11 mouse cellular contexts compared by ENCODE assay signal in the genomic region with DNA sequence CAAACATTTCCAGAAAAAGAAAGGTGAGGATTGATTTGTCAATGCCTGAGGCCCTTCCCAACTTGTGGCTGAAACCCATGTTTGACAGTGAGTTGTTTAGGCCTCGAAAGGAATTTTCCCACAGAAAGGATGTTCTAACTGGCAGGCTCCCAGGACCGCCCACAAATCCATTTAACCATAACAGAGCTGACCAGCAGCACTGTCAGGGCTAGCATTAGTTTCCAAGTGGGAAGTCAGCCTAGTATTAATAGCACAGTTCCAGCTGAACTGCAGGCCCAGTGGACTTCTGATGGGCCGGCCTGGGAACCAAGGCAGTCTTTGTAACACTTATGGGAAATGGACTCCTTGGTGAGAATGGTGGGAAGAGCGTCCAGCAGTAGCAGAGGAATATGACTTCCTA.
DNase-seq lines count a peak whose midpoint lies in the region; ATAC-seq and TF ChIP-seq lines count a peak whose summit lies in the region.
"Had no signal": no experiment of that assay in that cellular context is flagged by ENCODE, and none has a peak within 500 bp of the region (broad histone marks: within the 10 kb centered on the region; RNA-seq: fewer than 3 reads in every experiment).

No protein-coding gene starts in this region.

- no peak overlapping the region for H3K4me3 ChIP-seq in midbrain, embryonic 14.5 days (replicated peaks; ENCODE audit: low read depth, low read length)
- no peak overlapping the region for H3K4me3 ChIP-seq in midbrain, embryonic 11.5 days (ENCODE audit: low read depth, low read length)
- H3K4me3 ChIP-seq in myocyte: no peak overlapping the region
- H3K4me3 ChIP-seq in intestine, embryonic 16.5 days (ENCODE audit: low read length): no peak overlapping the region

- no peaks in the 10 kb centered on the region for H3K27me3 ChIP-seq in midbrain, embryonic 14.5 days (ENCODE audit: control insufficient read depth, insufficient read depth, low read length)
- H3K27me3 ChIP-seq in midbrain, embryonic 11.5 days (ENCODE audit: control insufficient read depth, insufficient read depth, low read length): peaks cover 3% of the 10 kb centered on the region
- no peaks in the 10 kb centered on the region for H3K27me3 ChIP-seq in myocyte (ENCODE audit: control insufficient read depth, insufficient read depth, insufficient read length)
- H3K27me3 ChIP-seq in intestine, embryonic 16.5 days (replicated peaks; ENCODE audit: control insufficient read depth, insufficient read depth, low read length): no peaks in the 10 kb centered on the region

- no peak overlapping the region for H3K4me2 ChIP-seq in midbrain, embryonic 14.5 days (ENCODE audit: low read length)
- H3K4me2 ChIP-seq in midbrain, embryonic 11.5 days: no peak overlapping the region
- peak overlapping the region; percentile 52 for H3K4me2 ChIP-seq in myocyte (ENCODE audit: low read depth)
- no peak overlapping the region for H3K4me2 ChIP-seq in intestine, embryonic 16.5 days (ENCODE audit: low read depth, low read length)

- no peaks in the 10 kb centered on the region for H3K9me3 ChIP-seq in midbrain, embryonic 14.5 days (ENCODE audit: control insufficient read depth, low read length)
- H3K9me3 ChIP-seq in midbrain, embryonic 11.5 days (ENCODE audit: control insufficient read depth, low read length): no peaks in the 10 kb centered on the region
- H3K9me3 ChIP-seq in intestine, embryonic 16.5 days (ENCODE audit: control insufficient read depth, low read length): no peaks in the 10 kb centered on the region

- no peak overlapping the region for H3ac ChIP-seq in myocyte (ENCODE audit: control insufficient read depth, insufficient read length)

- H3K36me3 ChIP-seq in midbrain, embryonic 14.5 days (ENCODE audit: control insufficient read depth, insufficient read depth, low read length): no peaks in the 10 kb centered on the region
- H3K36me3 ChIP-seq in midbrain, embryonic 11.5 days (ENCODE audit: control insufficient read depth, insufficient read depth, low read length): no peaks in the 10 kb centered on the region
- no peaks in the 10 kb centered on the region for H3K36me3 ChIP-seq in myocyte (ENCODE audit: control insufficient read depth, insufficient read depth)
- no peaks in the 10 kb centered on the region for H3K36me3 ChIP-seq in intestine, embryonic 16.5 days (ENCODE audit: control insufficient read depth, insufficient read depth, low read length)

- intact Hi-C loops in heart, postnatal 36 days (cut with DNase I): no loop called here

- ATAC-seq in midbrain, embryonic 14.5 days (ENCODE audit: low FRiP score, low TSS enrichment): no peak
- no peak for ATAC-seq in midbrain, embryonic 11.5 days (ENCODE audit: low FRiP score)
- ATAC-seq in intestine, embryonic 16.5 days: no peak; the same call in 1 of the 2 replicates
- ATAC-seq: forebrain, postnatal 0 days had no signal

- H3K9ac ChIP-seq in midbrain, embryonic 14.5 days (replicated peaks; ENCODE audit: low read length): no peak overlapping the region
- no peak overlapping the region for H3K9ac ChIP-seq in midbrain, embryonic 11.5 days (ENCODE audit: low read length)
- no peak overlapping the region for H3K9ac ChIP-seq in intestine, embryonic 16.5 days (ENCODE audit: low read depth, low read length)
- H3K9ac ChIP-seq: forebrain, postnatal 0 days had no signal

- WGBS in midbrain, embryonic 14.5 days: 56% methylated on average over 4 of the region's 4 CpGs
- WGBS in midbrain, embryonic 11.5 days: 68% methylated on average over 4 of the region's 4 CpGs
- WGBS in intestine, embryonic 16.5 days: 51% methylated on average over 4 of the region's 4 CpGs

- TF ChIP-seq POLR2A in myocyte (IDR thresholded peaks at IDR 0.05; ENCODE audit: insufficient read length, low read depth): no peak

- no peak overlapping the region for H3K27ac ChIP-seq in midbrain, embryonic 14.5 days (replicated peaks; ENCODE audit: low read depth, low read length)
- no peak overlapping the region for H3K27ac ChIP-seq in midbrain, embryonic 11.5 days (ENCODE audit: low read depth, low read length)
- H3K27ac ChIP-seq in intestine, embryonic 16.5 days (ENCODE audit: low read length): no peak overlapping the region
- H3K27ac ChIP-seq: macrophage had no signal

- DNase-seq in cerebellum, postnatal 10 days: peak; percentile 3 to 28
- no peak for DNase-seq in cerebellum, adult 11-12 months
- DNase-seq in midbrain, embryonic 14.5 days: peak; percentile 4
- DNase-seq in midbrain, embryonic 11.5 days (ENCODE audit: low spot score, missing footprints): no peak
- peak; percentile 21 to 46 for DNase-seq in heart, postnatal 36 days
- DNase-seq in right cerebral cortex, postnatal 25 days: no peak
- DNase-seq: cerebellum, postnatal 25 days; forebrain, postnatal 0 days had no signal

- H3K79me2 ChIP-seq in myocyte (ENCODE audit: control insufficient read depth, insufficient read depth): no peaks in the 10 kb centered on the region

- no peaks in the 10 kb centered on the region for H3K4me1 ChIP-seq in midbrain, embryonic 14.5 days (ENCODE audit: control insufficient read depth, insufficient read depth, low read length)
- no peaks in the 10 kb centered on the region for H3K4me1 ChIP-seq in midbrain, embryonic 11.5 days (ENCODE audit: control insufficient read depth, insufficient read depth, low read length)
- no peaks in the 10 kb centered on the region for H3K4me1 ChIP-seq in intestine, embryonic 16.5 days (ENCODE audit: control insufficient read depth, insufficient read depth, low read length)

TF ChIP-seq in myocyte, 11 proteins besides CTCF, POLR2A, EP300 and RAD21:
- TF ChIP-seq TCF3 (IDR thresholded peaks at IDR 0.05; ENCODE audit: insufficient read length, low read depth) (no peak), SRF (IDR thresholded peaks at IDR 0.05; ENCODE audit: control insufficient read depth, insufficient read length, low read depth) (no peak), E2F4 (IDR thresholded peaks at IDR 0.05; ENCODE audit: insufficient read depth) (no peak), CEBPB (IDR thresholded peaks at IDR 0.05; ENCODE audit: insufficient read depth, poor library complexity, severe bottlenecking) (no peak), MYOG (IDR thresholded peaks at IDR 0.05; ENCODE audit: control insufficient read depth in 1 of 3, insufficient read depth in 1 of 3, insufficient read length in 2 of 3, low read depth in 2 of 3) (no peak), USF1 (IDR thresholded peaks at IDR 0.05; ENCODE audit: low read depth) (no peak), REST (IDR thresholded peaks at IDR 0.05; ENCODE audit: insufficient read depth, insufficient read length) (no peak), MAX (IDR thresholded peaks at IDR 0.05; ENCODE audit: low read depth) (no peak), TCF12 (IDR thresholded peaks at IDR 0.05; ENCODE audit: insufficient read depth, poor library complexity, severe bottlenecking) (no peak), MYOD1 (IDR thresholded peaks at IDR 0.05; ENCODE audit: control insufficient read depth in 1 of 3, insufficient read length in 2 of 3, low read depth in 2 of 3) (no peak), POLR2AphosphoS2 (IDR thresholded peaks at IDR 0.05; ENCODE audit: insufficient read length, low read depth) (no peak)

Comparison
In these comparisons a context has a peak if more than half of its experiments do, and no peak if none do; other contexts are left out.
1. DNase-seq: peak in cerebellum, postnatal 10 days (2 of 2), midbrain, embryonic 14.5 days (single experiment) and heart, postnatal 36 days (2 of 2); none in cerebellum, adult 11-12 months (single experiment), midbrain, embryonic 11.5 days (single experiment) and right cerebral cortex, postnatal 25 days (single experiment).